Mouse (Mus musculus) hindbrain, embryonic 15.5 days (tissue): Measurements from ENCODE around the gene Ap3b1. TPM values are rescaled to one million over a fixed set of nuclear protein-coding genes. Genes with fewer than 3 reads are reported as not detected.
"Not testable (repeated sequence)": the region's sequence is repeated elsewhere in the genome, so short reads cannot be mapped to it uniquely, and the experiment has no call there.

ENCODE experiments used
- ATAC-seq: fragments of 200-750 bp; cut with Nextera tagmentation; 2 replicates; pipeline ENCODE4 v1.8.0; 2017; ENCODE audit warnings: low read depth, moderate number of reproducible peaks, moderate TSS enrichment; ENCODE audit not compliant: low FRiP score
- H3K27ac ChIP-seq: fragments of 300-500 bp; sonication (generic); replicated peaks from 2 replicates; pipeline ENCODE4 v1.5.1; 2015; ENCODE audit warnings: mild to moderate bottlenecking, inconsistent platforms
- H3K27me3 ChIP-seq: fragments of 300-500 bp; sonication (generic); 2 replicates; pipeline ENCODE4 v1.6.1; 2015; ENCODE audit warnings: control low read depth, inconsistent platforms
- H3K36me3 ChIP-seq: fragments of 300-500 bp; sonication (generic); 2 replicates; pipeline ENCODE4 v1.6.1; 2015; ENCODE audit warnings: control low read depth, inconsistent platforms
- H3K4me1 ChIP-seq: fragments of 300-500 bp; sonication (generic); replicated peaks from 2 replicates; pipeline ENCODE4 v1.6.1; 2015; ENCODE audit warnings: control low read depth, inconsistent platforms
- H3K4me2 ChIP-seq: fragments of 300-500 bp; sonication (generic); 2 replicates; pipeline ENCODE4 v1.6.1; 2015; ENCODE audit warnings: moderate library complexity, mild to moderate bottlenecking, inconsistent platforms
- H3K4me3 ChIP-seq: fragments of 300-500 bp; sonication (generic); 2 replicates; pipeline ENCODE4 v1.5.1; 2015; ENCODE audit warnings: mild to moderate bottlenecking, inconsistent platforms
- H3K9ac ChIP-seq: fragments of 300-500 bp; sonication (generic); 2 replicates; pipeline ENCODE4 v1.6.1; 2015; ENCODE audit warnings: inconsistent platforms
- H3K9me3 ChIP-seq: fragments of 300-500 bp; sonication (generic); 2 replicates; pipeline ENCODE4 v1.6.1; 2016; ENCODE audit warnings: control low read depth, inconsistent platforms
- WGBS: fragments of 180-500 bp; shearing (Covaris S2); methylation state at CpG from one replicate; pipeline ENCODE4 v1.1.7; 2015; 5-methylcytosine and 5-hydroxymethylcytosine counted together
- polyA plus RNA-seq: library from polyadenylated mRNA; unstranded; fragments of >200 nt; fragmentation: Nextera tagmentation; extraction: Ambion mirVana; gene quantifications from 2 replicates; pipeline ENCODE4 v1.2.1, GENCODE M21; 2015

The Ap3b1 gene
- 27.5 and 29.5 TPM in 2 replicates for polyA plus RNA-seq

DNA sequence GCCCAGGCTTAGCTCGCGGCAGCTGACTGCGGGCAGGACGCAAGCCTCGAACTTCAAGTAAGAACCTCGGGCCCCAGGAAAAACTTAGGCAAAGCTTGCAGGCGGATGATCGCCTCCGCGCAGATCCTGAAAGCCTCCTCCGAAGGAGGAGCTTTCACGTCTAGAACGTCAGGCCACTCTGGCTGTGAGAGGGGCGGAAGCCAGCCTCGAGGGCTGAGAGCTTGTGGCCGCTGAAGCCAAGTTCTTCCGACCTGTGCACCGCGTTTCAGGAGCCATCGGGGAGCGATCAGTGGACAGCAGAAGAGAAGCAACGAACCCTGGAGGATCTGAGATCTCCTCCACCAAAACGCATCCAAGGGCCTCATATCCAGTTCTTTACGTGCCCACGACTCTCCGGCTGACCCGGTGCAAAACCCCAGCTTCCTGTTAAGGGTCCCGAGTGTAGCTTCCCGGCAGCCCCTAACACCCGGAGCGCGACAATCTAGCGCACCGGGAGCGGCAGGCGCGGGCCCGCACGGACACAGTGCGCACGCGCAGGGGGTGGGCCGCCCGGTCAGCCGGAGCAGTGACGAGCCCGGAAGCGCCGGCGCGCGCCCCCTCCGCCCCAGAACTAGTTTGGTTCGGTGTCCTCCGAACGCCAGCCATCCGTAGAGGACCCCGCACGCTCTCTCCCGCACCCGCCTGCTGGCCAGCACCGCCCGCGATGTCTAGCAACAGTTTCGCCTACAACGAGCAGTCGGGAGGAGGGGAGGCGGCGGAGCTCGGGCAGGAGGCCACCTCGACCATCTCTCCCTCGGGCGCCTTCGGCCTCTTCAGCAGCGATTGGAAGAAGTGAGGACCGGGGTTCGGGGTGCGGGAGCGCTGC lies at the start of gene Ap3b1:
TSS of gene Ap3b1 (plus strand) at position 560 of the 865 bp plus-strand sequence.
- Histone ChIP-seq H3K4me1 (peaks cover 23% of the 10 kb centered on the region), H3K36me3 (no peaks in the 10 kb centered on the region), H3K4me2 (peak within 1 kb of the TSS; percentile 79), H3K27ac (peak within 1 kb of the TSS; percentile 87), H3K27me3 (no peaks in the 10 kb centered on the region), H3K4me3 (peak within 1 kb of the TSS; percentile 90), H3K9ac (peak within 1 kb of the TSS; percentile 78), H3K9me3 (0 out of 2 replicates have a peak, but pooled peaks cover 3% of the 10 kb centered on the region)
- 0% methylated on average over 69 of the region's 79 CpGs for WGBS
- ATAC-seq, result peak; percentile 95

GRCm38 (mm10) chr13:94312812-94313211 lies 45.9 kb upstream of the Ap3b1 start:
- not testable (repeated sequence) for H3K27me3 ChIP-seq, H3K9me3 ChIP-seq, ATAC-seq, H3K36me3 ChIP-seq, H3K4me1 ChIP-seq, H3K4me2 ChIP-seq, H3K4me3 ChIP-seq, H3K27ac ChIP-seq, H3K9ac ChIP-seq
- 93% methylated on average over 8 of the region's 8 CpGs for WGBS

GRCm38 (mm10) chr13:94316975-94317511 lies 41.7 kb upstream of the Ap3b1 start:
- no peaks in the 10 kb centered on the region for H3K36me3 ChIP-seq
- 36% methylated on average over 10 of the region's 10 CpGs for WGBS
- no peaks in the 10 kb centered on the region for H3K9me3 ChIP-seq
- H3K4me2 ChIP-seq, result no peak overlapping the region
- H3K27ac ChIP-seq, result no peak overlapping the region
- no peaks in the 10 kb centered on the region for H3K27me3 ChIP-seq
- ATAC-seq, result no peak
- no peaks in the 10 kb centered on the region for H3K4me1 ChIP-seq
- H3K4me3 ChIP-seq, result no peak overlapping the region
- H3K9ac ChIP-seq, result no peak overlapping the region

GRCm38 (mm10) chr13:94321094-94321792 lies 37.5 kb upstream of the Ap3b1 start:
- H3K9me3 ChIP-seq, result 0 out of 2 replicates have a peak, but pooled peaks cover 5% of the 10 kb centered on the region
- H3K27me3 ChIP-seq, result no peaks in the 10 kb centered on the region
- H3K9ac ChIP-seq, result no peak overlapping the region
- WGBS, result 88% methylated on average over 1 of the region's 1 CpGs
- H3K27ac ChIP-seq, result no peak overlapping the region
- no peaks in the 10 kb centered on the region for H3K36me3 ChIP-seq
- H3K4me2 ChIP-seq, result no peak overlapping the region
- no peaks in the 10 kb centered on the region for H3K4me1 ChIP-seq
- ATAC-seq, result no peak
- no peak overlapping the region for H3K4me3 ChIP-seq

DNA sequence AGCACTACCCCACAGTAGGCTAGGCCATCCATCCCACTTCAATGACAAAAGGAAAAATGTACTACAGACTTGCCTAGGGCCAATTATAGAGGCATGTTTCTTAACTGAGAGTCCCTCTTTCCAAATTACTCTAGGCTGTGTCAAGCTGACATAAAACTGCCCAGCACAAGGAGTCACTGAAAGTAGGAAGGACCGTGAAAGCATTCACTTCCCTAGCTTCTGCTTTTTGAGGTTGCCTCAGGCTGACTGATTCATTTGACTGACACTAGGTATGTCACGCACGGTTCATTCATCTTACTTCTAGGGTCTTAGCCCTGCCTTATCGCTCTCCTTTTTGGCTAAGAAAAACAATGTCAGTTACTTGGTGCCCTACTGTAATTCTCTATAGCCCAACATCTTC lies 36.3 kb upstream of the Ap3b1 start:
- Histone ChIP-seq H3K27me3 (no peaks in the 10 kb centered on the region), H3K4me1 (no peaks in the 10 kb centered on the region), H3K9me3 (0 out of 2 replicates have a peak, but pooled peaks cover 5% of the 10 kb centered on the region), H3K27ac (no peak overlapping the region), H3K4me2 (no peak overlapping the region), H3K4me3 (no peak overlapping the region), H3K9ac (no peak overlapping the region), H3K36me3 (no peaks in the 10 kb centered on the region)
- ATAC-seq, result no peak
- WGBS, result 97% methylated on average over 4 of the region's 4 CpGs

- no peaks in the 10 kb centered on the region for H3K27me3 ChIP-seq
- no peaks in the 10 kb centered on the region for H3K36me3 ChIP-seq
- 81% methylated on average over 3 of the region's 3 CpGs for WGBS
- H3K4me3 ChIP-seq, result no peak overlapping the region
- H3K4me2 ChIP-seq, result no peak overlapping the region
- no peak for ATAC-seq
- H3K9ac ChIP-seq, result no peak overlapping the region
- H3K4me1 ChIP-seq, result no peaks in the 10 kb centered on the region
- 0 out of 2 replicates have a peak, but pooled peaks cover 5% of the 10 kb centered on the region for H3K9me3 ChIP-seq
- H3K27ac ChIP-seq, result no peak overlapping the region
Measured at GRCm38 (mm10) chr13:94328063-94328462, 30.7 kb upstream of the Ap3b1 start.

DNA sequence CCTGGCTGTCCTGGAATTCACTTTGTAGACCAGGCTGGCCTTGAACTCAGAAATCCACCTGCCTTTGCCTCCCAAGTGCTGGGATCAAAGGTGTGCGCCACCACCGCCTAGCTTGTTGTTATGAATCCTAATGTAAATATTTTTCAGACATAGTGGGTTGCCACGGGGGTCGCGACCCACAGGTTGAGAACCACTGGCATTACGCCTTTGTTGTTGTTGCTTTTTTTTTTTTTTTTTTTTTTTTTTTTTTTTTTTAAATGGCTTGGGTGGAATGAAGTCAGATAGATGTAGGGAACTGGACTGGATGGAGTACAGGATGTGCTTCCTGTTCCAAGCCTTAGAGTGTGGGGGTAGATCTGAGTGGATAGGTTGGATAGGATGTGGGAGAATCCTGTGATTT lies 29.8 kb upstream of the Ap3b1 start:
- H3K4me3 ChIP-seq, H3K9me3 ChIP-seq, H3K27me3 ChIP-seq, H3K4me1 ChIP-seq, H3K36me3 ChIP-seq, ATAC-seq, H3K9ac ChIP-seq, H3K27ac ChIP-seq, H3K4me2 ChIP-seq: not testable (repeated sequence)
- WGBS, result 93% methylated on average over 6 of the region's 6 CpGs

DNA sequence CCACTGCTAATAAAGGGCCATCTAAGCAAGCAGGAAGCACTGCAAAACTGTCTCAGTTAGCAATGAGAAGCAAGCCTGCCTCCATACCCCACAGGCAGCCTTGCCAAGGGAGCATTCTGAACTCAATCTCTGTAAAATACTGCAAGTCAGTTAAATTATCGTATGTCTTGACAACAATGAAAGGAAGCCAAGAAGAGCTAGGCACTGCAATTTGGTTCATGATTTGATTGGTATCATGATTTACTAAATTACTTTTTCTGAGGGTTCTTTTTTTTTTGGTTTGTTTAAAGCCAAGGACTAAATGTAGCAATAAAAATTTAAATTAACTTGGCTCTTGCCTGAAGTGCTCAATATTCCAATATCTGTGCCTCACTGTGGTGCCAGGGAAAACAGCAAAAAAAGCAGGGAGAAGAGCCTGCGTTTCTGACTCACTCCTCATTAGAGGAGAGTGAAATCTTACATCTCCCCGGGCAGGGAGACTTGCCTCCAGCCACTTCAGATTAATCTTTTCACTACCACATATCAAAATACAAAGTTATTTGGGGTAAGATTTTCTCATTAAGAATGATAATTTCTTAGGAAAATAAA lies 28.3 kb upstream of the Ap3b1 start:
- 0 out of 2 replicates have a peak, but pooled peaks have one; percentile 48 for ATAC-seq
- Histone ChIP-seq H3K27me3 (no peaks in the 10 kb centered on the region), H3K4me3 (no peak overlapping the region), H3K4me2 (no peak overlapping the region), H3K4me1 (no peaks in the 10 kb centered on the region), H3K9me3 (no peaks in the 10 kb centered on the region), H3K9ac (no peak overlapping the region), H3K36me3 (no peaks in the 10 kb centered on the region), H3K27ac (peak overlapping the region; percentile 34; the same call in 1 of the 2 replicates)
- 54% methylated on average over 3 of the region's 3 CpGs for WGBS

GRCm38 (mm10) chr13:94338357-94338756 lies 20.4 kb upstream of the Ap3b1 start:
- H3K9ac ChIP-seq, result no peak overlapping the region
- ATAC-seq, result no peak
- H3K4me3 ChIP-seq, result no peak overlapping the region
- H3K9me3 ChIP-seq, result no peaks in the 10 kb centered on the region
- WGBS, result 77% methylated on average over 3 of the region's 3 CpGs
- no peak overlapping the region for H3K27ac ChIP-seq
- no peaks in the 10 kb centered on the region for H3K4me1 ChIP-seq
- H3K36me3 ChIP-seq, result no peaks in the 10 kb centered on the region
- H3K27me3 ChIP-seq, result no peaks in the 10 kb centered on the region
- no peak overlapping the region for H3K4me2 ChIP-seq

DNA sequence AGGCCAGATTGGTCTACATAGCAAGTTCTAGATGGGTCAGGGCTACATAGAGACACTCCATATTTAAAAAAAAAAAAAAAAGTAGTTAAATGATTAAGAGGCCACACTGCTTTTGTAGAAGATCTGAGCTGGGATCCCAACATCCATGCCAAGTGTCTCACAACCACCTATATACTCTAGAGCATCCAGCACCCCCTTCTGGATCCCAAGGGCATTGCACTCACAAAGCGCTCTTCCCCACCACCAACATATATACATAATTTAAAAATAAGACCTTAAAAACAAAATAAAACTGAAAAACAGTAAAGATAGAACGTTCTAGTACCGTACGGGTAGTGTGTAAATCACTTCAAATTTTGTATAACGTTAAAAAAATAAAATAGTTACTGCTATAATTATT lies 15.6 kb upstream of the Ap3b1 start:
- Histone ChIP-seq H3K27me3 (no peaks in the 10 kb centered on the region), H3K9me3 (no peaks in the 10 kb centered on the region), H3K4me3 (no peak overlapping the region), H3K9ac (no peak overlapping the region), H3K27ac (no peak overlapping the region), H3K4me1 (no peaks in the 10 kb centered on the region), H3K36me3 (no peaks in the 10 kb centered on the region), H3K4me2 (no peak overlapping the region)
- WGBS, result 91% methylated on average over 5 of the region's 5 CpGs
- no peak for ATAC-seq

DNA sequence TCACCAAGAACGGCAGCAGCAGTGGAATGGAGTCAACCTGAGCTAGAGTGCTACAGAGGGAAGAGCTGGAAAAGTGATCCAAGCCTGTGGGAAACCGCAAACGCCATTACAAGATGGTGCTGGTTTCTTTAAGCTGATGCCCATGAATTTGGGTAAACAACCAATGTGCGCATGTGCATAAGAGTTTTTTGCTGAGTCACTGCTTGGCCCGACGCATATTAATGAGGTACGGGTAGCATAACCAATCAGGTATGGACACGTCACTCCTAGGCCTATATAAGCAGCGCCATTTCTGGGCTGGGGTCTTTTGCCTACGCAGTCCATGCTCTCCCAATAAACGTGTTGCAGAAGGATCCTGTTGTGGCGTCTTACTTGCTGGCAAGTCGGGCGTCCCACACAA lies 14.2 kb upstream of the Ap3b1 start:
- not testable (repeated sequence) for H3K36me3 ChIP-seq, H3K4me2 ChIP-seq, H3K27ac ChIP-seq, H3K9ac ChIP-seq, ATAC-seq, H3K4me3 ChIP-seq, H3K27me3 ChIP-seq, H3K9me3 ChIP-seq, H3K4me1 ChIP-seq
- whole genome bisulfite sequencing, result 96% methylated on average over 14 of the region's 14 CpGs

DNA sequence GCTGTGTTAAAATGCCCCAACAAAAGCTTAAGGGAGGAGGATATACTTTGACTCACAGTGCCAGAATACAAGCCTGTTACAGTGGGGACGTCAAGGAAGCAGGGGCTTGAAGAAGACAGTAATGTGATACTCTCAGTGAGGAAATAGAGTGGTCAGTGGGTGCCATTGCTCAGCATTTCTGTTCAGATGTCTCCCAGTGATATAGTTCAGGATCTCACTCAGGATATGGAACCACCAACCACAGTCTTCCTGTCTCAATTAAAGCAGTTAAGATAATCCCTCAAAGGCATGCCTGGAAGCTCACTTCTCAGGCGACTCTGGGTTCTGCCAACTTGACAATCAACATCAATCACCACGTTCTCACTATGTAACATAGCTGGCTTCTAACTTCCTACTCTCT lies 4.2 kb upstream of the Ap3b1 start:
- 88% methylated on average over 3 of the region's 3 CpGs for WGBS
- peaks cover 11% of the 10 kb centered on the region for H3K4me1 ChIP-seq

More for the DNA sequence above, 4.2 kb upstream of the Ap3b1 start:
- H3K9ac ChIP-seq, result no peak overlapping the region
- no peaks in the 10 kb centered on the region for H3K27me3 ChIP-seq
- ATAC-seq, result no peak
- H3K36me3 ChIP-seq, result no peaks in the 10 kb centered on the region
- no peak overlapping the region for H3K27ac ChIP-seq
- H3K4me2 ChIP-seq, result no peak overlapping the region
- H3K4me3 ChIP-seq, result no peak overlapping the region
- 0 out of 2 replicates have a peak, but pooled peaks cover 3% of the 10 kb centered on the region for H3K9me3 ChIP-seq
